Mouse (Mus musculus) CD4-positive, CD25-positive, alpha-beta regulatory T cell, adult 4 months (primary cell): Measurements from ENCODE around the gene Garnl3. TPM values are rescaled to one million over a fixed set of nuclear protein-coding genes. Genes with fewer than 3 reads are reported as not detected.
A peak's percentile ranks its signal among the peaks of the same experiment; 100 is the strongest.

ENCODE experiments used
- ATAC-seq: one replicate; pipeline ENCODE4 v1.8.0; 2017
- polyA plus RNA-seq, 2 experiments: library from polyadenylated mRNA; unstranded; fragments of 100-300 nt; shearing (Covaris generic); gene quantifications; one replicate each; pipeline ENCODE4 v1.2.1; 2017

The Garnl3 gene
- polyA plus RNA-seq, 2 experiments from 2014 or later, result 0.30 TPM; not detected in 1

GRCm38 (mm10) chr2:33086671-33087363 lies 44.6 kb downstream of the Garnl3 start:
- ATAC-seq, result no peak

GRCm38 (mm10) chr2:33086016-33086596 lies 45.3 kb downstream of the Garnl3 start:
- ATAC-seq, result no peak

- no peak for ATAC-seq
Observed at GRCm38 (mm10) chr2:33084221-33084620, 47.2 kb downstream of the Garnl3 start.

GRCm38 (mm10) chr2:33080166-33080565 lies 51.3 kb downstream of the Garnl3 start:
- ATAC-seq, result no peak

GRCm38 (mm10) chr2:33077252-33077651 lies 54.2 kb downstream of the Garnl3 start:
- no peak for ATAC-seq

GRCm38 (mm10) chr2:33074931-33075330 lies 56.5 kb downstream of the Garnl3 start:
- no peak for ATAC-seq

GRCm38 (mm10) chr2:33074188-33074587 lies 57.3 kb downstream of the Garnl3 start:
- no peak for ATAC-seq

- no peak for ATAC-seq
Observed at GRCm38 (mm10) chr2:33072333-33072732, 59.1 kb downstream of the Garnl3 start.

- no peak for ATAC-seq
Observed at GRCm38 (mm10) chr2:33065610-33066009, 65.8 kb downstream of the Garnl3 start.

- ATAC-seq, result no peak
Observed at GRCm38 (mm10) chr2:33062744-33063143, 68.7 kb downstream of the Garnl3 start.

GRCm38 (mm10) chr2:33058926-33059325 lies 72.5 kb downstream of the Garnl3 start:
- ATAC-seq, result no peak

- ATAC-seq, result no peak
Observed at GRCm38 (mm10) chr2:33057514-33057913, 73.9 kb downstream of the Garnl3 start.

GRCm38 (mm10) chr2:33053966-33054365 lies 77.5 kb downstream of the Garnl3 start:
- ATAC-seq, result no peak

- ATAC-seq, result no peak
Observed at GRCm38 (mm10) chr2:33047360-33047759, 84.1 kb downstream of the Garnl3 start.

GRCm38 (mm10) chr2:33046919-33047318 lies 84.5 kb downstream of the Garnl3 start:
- no peak for ATAC-seq

- no peak for ATAC-seq
Observed at GRCm38 (mm10) chr2:33045899-33046298, 85.6 kb downstream of the Garnl3 start.

GRCm38 (mm10) chr2:33042781-33043180 lies 88.7 kb downstream of the Garnl3 start:
- ATAC-seq, result no peak

- ATAC-seq, result no peak
Observed at GRCm38 (mm10) chr2:33041571-33041970, 89.9 kb downstream of the Garnl3 start.

- ATAC-seq, result no peak
Observed at GRCm38 (mm10) chr2:33037429-33037828, 94.0 kb downstream of the Garnl3 start.

GRCm38 (mm10) chr2:33035297-33035696 lies 96.2 kb downstream of the Garnl3 start:
- ATAC-seq, result peak; percentile 73

- ATAC-seq, result no peak
Observed at GRCm38 (mm10) chr2:33033281-33033680, 98.2 kb downstream of the Garnl3 start.

- peak; percentile 17 for ATAC-seq
Observed at GRCm38 (mm10) chr2:33032391-33033062, 98.9 kb downstream of the Garnl3 start.

GRCm38 (mm10) chr2:33025040-33025439 lies 106.4 kb downstream of the Garnl3 start:
- no peak for ATAC-seq

- no peak for ATAC-seq
Observed at GRCm38 (mm10) chr2:33024564-33024963, 106.9 kb downstream of the Garnl3 start.
